Mouse (Mus musculus): Measurements from ENCODE around the gene Nmi. TPM values are rescaled to one million over a fixed set of nuclear protein-coding genes. Genes with fewer than 3 reads are reported as not detected.

The Nmi gene
- polyA plus RNA-seq, 1 experiment = 3.2 TPM

DNA sequence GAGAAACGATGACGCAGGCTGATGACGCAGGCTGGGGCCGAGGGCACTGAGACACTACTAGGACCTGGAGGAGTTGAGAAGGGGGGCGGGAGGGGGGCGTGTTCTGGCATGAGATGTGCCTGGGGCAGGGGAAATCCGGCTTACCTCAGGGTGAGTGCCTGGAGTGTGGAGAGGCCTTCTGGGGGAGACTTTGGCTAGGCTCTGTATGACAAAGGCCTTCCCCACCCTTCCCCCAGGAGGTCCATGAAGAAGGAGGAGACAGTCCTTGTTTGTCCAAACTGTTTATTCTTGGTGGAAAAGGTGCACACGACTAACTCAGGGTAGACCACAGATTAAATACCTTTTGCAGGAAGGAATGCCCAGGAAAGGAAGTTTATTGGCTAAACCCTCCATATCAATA lies 28.2 kb upstream of the Nmi start:
- H3K36me3 ChIP-seq (ENCODE audit: control insufficient read depth, insufficient read depth) = no peaks in the 10 kb centered on the region
- H3K27me3 ChIP-seq (ENCODE audit: control insufficient read depth, insufficient read depth, insufficient read length) = no peaks in the 10 kb centered on the region
- no peaks in the 10 kb centered on the region for H3K79me2 ChIP-seq (ENCODE audit: control insufficient read depth, insufficient read depth)
- no peak overlapping the region for H3ac ChIP-seq (ENCODE audit: control insufficient read depth, insufficient read length)
- H3K4me2 ChIP-seq (ENCODE audit: low read depth) = no peak overlapping the region
- no peak for TF ChIP-seq E2F4 (IDR thresholded peaks at IDR 0.05; ENCODE audit: insufficient read depth)
- TF ChIP-seq MYOG (IDR thresholded peaks at IDR 0.05; ENCODE audit: control insufficient read depth in 1 of 3, insufficient read depth in 1 of 3, insufficient read length in 2 of 3, low read depth in 2 of 3) = no peak
- TF ChIP-seq MAX (IDR thresholded peaks at IDR 0.05; ENCODE audit: low read depth) = no peak
- no peak for TF ChIP-seq CEBPB (IDR thresholded peaks at IDR 0.05; ENCODE audit: insufficient read depth, poor library complexity, severe bottlenecking)
- no peak for TF ChIP-seq REST (IDR thresholded peaks at IDR 0.05; ENCODE audit: insufficient read depth, insufficient read length)
- TF ChIP-seq USF1 (IDR thresholded peaks at IDR 0.05; ENCODE audit: low read depth) = no peak
- no peak for TF ChIP-seq POLR2AphosphoS2 (IDR thresholded peaks at IDR 0.05; ENCODE audit: insufficient read length, low read depth)
- TF ChIP-seq MYOD1 (IDR thresholded peaks at IDR 0.05; ENCODE audit: control insufficient read depth in 1 of 3, insufficient read length in 2 of 3, low read depth in 2 of 3) = no peak
- TF ChIP-seq TCF3 (IDR thresholded peaks at IDR 0.05; ENCODE audit: insufficient read length, low read depth) = no peak
- TF ChIP-seq POLR2A (IDR thresholded peaks at IDR 0.05; ENCODE audit: insufficient read length, low read depth) = no peak
- no peak for TF ChIP-seq SRF (IDR thresholded peaks at IDR 0.05; ENCODE audit: control insufficient read depth, insufficient read length, low read depth)
- TF ChIP-seq TCF12 (IDR thresholded peaks at IDR 0.05; ENCODE audit: insufficient read depth, poor library complexity, severe bottlenecking) = no peak
- no peak overlapping the region for H3K4me3 ChIP-seq

DNA sequence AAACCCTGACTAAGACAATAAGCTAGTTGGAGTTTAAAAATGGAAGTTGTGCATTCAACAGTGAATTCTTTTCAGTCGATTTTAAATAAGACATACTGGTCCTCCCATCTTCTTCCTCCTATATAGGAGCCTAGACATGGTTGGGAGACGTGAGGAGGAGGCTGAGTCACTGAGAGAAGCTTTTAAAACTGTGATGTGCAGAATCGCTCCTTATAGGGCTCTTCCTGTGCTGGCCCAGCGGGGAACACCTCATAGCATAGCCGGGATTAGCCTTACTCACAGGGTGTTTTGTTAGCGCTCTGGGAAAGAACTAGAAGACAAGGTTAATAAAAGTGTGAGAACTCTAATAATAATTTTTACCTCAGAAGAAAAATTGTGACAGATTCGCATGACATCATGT lies 26.7 kb upstream of the Nmi start:
- Histone ChIP-seq H3ac (ENCODE audit: control insufficient read depth, insufficient read length) (no peak overlapping the region), H3K79me2 (ENCODE audit: control insufficient read depth, insufficient read depth) (no peaks in the 10 kb centered on the region), H3K4me2 (ENCODE audit: low read depth) (no peak overlapping the region), H3K36me3 (ENCODE audit: control insufficient read depth, insufficient read depth) (no peaks in the 10 kb centered on the region), H3K27me3 (ENCODE audit: control insufficient read depth, insufficient read depth, insufficient read length) (no peaks in the 10 kb centered on the region), H3K4me3 (no peak overlapping the region)
- TF ChIP-seq CEBPB (IDR thresholded peaks at IDR 0.05; ENCODE audit: insufficient read depth, poor library complexity, severe bottlenecking) (no peak), TCF12 (IDR thresholded peaks at IDR 0.05; ENCODE audit: insufficient read depth, poor library complexity, severe bottlenecking) (no peak), POLR2A (IDR thresholded peaks at IDR 0.05; ENCODE audit: insufficient read length, low read depth) (no peak), SRF (IDR thresholded peaks at IDR 0.05; ENCODE audit: control insufficient read depth, insufficient read length, low read depth) (no peak), MYOG (IDR thresholded peaks at IDR 0.05; ENCODE audit: control insufficient read depth in 1 of 3, insufficient read depth in 1 of 3, insufficient read length in 2 of 3, low read depth in 2 of 3) (no peak), E2F4 (IDR thresholded peaks at IDR 0.05; ENCODE audit: insufficient read depth) (no peak), MAX (IDR thresholded peaks at IDR 0.05; ENCODE audit: low read depth) (no peak), USF1 (IDR thresholded peaks at IDR 0.05; ENCODE audit: low read depth) (no peak), REST (IDR thresholded peaks at IDR 0.05; ENCODE audit: insufficient read depth, insufficient read length) (no peak), POLR2AphosphoS2 (IDR thresholded peaks at IDR 0.05; ENCODE audit: insufficient read length, low read depth) (no peak), TCF3 (IDR thresholded peaks at IDR 0.05; ENCODE audit: insufficient read length, low read depth) (no peak), MYOD1 (IDR thresholded peaks at IDR 0.05; ENCODE audit: control insufficient read depth in 1 of 3, insufficient read length in 2 of 3, low read depth in 2 of 3) (no peak)

DNA sequence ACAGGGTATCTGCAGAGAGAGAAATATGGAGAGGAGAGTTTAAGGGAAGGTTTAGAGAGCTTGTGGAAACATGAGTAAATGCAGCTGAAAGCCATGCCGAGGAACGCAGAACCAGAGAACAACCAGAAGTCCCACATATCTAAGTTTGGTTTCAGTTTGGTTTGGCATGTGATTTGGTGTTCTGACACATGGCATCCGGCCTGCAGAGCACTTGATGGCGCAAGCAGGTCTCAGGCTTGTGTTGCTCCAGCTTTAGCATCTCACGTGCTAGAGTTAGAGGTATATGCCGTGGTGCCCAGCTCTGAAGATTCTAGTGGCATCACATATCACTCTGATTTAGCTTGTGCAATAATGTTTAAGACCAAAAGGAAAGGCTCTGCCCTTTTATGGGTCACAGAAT lies 18.2 kb upstream of the Nmi start:
- H3ac ChIP-seq (ENCODE audit: control insufficient read depth, insufficient read length) = no peak overlapping the region
- TF ChIP-seq E2F4 (IDR thresholded peaks at IDR 0.05; ENCODE audit: insufficient read depth) (no peak), MYOD1 (IDR thresholded peaks at IDR 0.05; ENCODE audit: control insufficient read depth in 1 of 3, insufficient read length in 2 of 3, low read depth in 2 of 3) (no peak), TCF12 (IDR thresholded peaks at IDR 0.05; ENCODE audit: insufficient read depth, poor library complexity, severe bottlenecking) (no peak), REST (IDR thresholded peaks at IDR 0.05; ENCODE audit: insufficient read depth, insufficient read length) (no peak), POLR2A (IDR thresholded peaks at IDR 0.05; ENCODE audit: insufficient read length, low read depth) (no peak), CEBPB (IDR thresholded peaks at IDR 0.05; ENCODE audit: insufficient read depth, poor library complexity, severe bottlenecking) (no peak), SRF (IDR thresholded peaks at IDR 0.05; ENCODE audit: control insufficient read depth, insufficient read length, low read depth) (no peak), POLR2AphosphoS2 (IDR thresholded peaks at IDR 0.05; ENCODE audit: insufficient read length, low read depth) (no peak), MAX (IDR thresholded peaks at IDR 0.05; ENCODE audit: low read depth) (no peak), MYOG (IDR thresholded peaks at IDR 0.05; ENCODE audit: control insufficient read depth in 1 of 3, insufficient read depth in 1 of 3, insufficient read length in 2 of 3, low read depth in 2 of 3) (no peak), TCF3 (IDR thresholded peaks at IDR 0.05; ENCODE audit: insufficient read length, low read depth) (no peak)
- H3K27me3 ChIP-seq (ENCODE audit: control insufficient read depth, insufficient read depth, insufficient read length) = peaks cover 12% of the 10 kb centered on the region
- H3K79me2 ChIP-seq (ENCODE audit: control insufficient read depth, insufficient read depth) = no peaks in the 10 kb centered on the region
- H3K36me3 ChIP-seq (ENCODE audit: control insufficient read depth, insufficient read depth) = no peaks in the 10 kb centered on the region
- H3K4me2 ChIP-seq (ENCODE audit: low read depth) = no peak overlapping the region
- H3K4me3 ChIP-seq = no peak overlapping the region

DNA sequence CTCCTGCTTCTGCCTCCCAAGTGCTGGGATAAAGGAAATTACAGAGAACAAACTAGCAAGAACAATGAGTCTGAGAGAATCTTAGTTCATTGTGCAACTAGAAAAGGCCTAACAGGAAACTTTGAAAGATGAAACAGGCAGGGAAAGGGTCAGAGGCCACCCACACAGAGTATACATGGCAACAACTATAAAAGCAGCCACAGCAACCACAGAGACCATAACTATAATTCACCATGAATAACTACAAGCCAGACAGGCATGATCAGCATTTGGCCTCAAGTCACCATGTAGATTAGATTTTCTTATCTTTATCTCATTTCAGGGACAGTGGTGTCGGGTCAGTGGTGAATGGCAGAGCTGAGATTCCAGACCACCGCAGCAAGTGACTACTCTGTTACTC lies 16.3 kb upstream of the Nmi start:
- Histone ChIP-seq H3K4me2 (ENCODE audit: low read depth) (no peak overlapping the region), H3K79me2 (ENCODE audit: control insufficient read depth, insufficient read depth) (no peaks in the 10 kb centered on the region), H3K27me3 (ENCODE audit: control insufficient read depth, insufficient read depth, insufficient read length) (peaks cover 12% of the 10 kb centered on the region), H3K36me3 (ENCODE audit: control insufficient read depth, insufficient read depth) (no peaks in the 10 kb centered on the region), H3ac (ENCODE audit: control insufficient read depth, insufficient read length) (no peak overlapping the region), H3K4me3 (no peak overlapping the region)
- peak; percentile 76 for TF ChIP-seq CEBPB (IDR thresholded peaks at IDR 0.05; ENCODE audit: insufficient read depth, poor library complexity, severe bottlenecking)
- TF ChIP-seq TCF12 (IDR thresholded peaks at IDR 0.05; ENCODE audit: insufficient read depth, poor library complexity, severe bottlenecking) = no peak
- no peak for TF ChIP-seq SRF (IDR thresholded peaks at IDR 0.05; ENCODE audit: control insufficient read depth, insufficient read length, low read depth)
- no peak for TF ChIP-seq POLR2AphosphoS2 (IDR thresholded peaks at IDR 0.05; ENCODE audit: insufficient read length, low read depth)
- TF ChIP-seq E2F4 (IDR thresholded peaks at IDR 0.05; ENCODE audit: insufficient read depth) = no peak
- no peak for TF ChIP-seq TCF3 (IDR thresholded peaks at IDR 0.05; ENCODE audit: insufficient read length, low read depth)

DNA sequence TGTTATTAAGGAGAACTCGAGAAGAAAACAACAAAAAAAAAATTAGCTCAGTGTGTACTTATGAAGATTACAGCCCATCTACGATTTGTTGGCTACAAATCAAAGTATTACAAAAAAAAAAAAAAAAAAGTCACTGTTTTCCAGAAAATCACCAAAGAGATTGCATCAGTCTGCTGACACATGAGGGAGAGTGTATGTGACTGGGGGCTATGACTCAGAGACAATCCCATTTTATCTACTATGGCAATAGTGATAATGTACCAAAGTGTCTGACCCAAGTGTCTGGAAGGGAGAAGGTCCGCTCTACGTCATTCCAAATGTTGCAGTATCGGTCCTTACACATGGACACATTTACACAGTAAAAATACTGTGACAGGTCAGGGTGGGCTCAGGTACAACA lies 13.4 kb upstream of the Nmi start:
- H3ac ChIP-seq (ENCODE audit: control insufficient read depth, insufficient read length) = no peak overlapping the region
- H3K36me3 ChIP-seq (ENCODE audit: control insufficient read depth, insufficient read depth) = no peaks in the 10 kb centered on the region
- TF ChIP-seq CEBPB (IDR thresholded peaks at IDR 0.05; ENCODE audit: insufficient read depth, poor library complexity, severe bottlenecking) = peak; percentile 88
- TF ChIP-seq TCF3 (IDR thresholded peaks at IDR 0.05; ENCODE audit: insufficient read length, low read depth) = no peak
- no peak for TF ChIP-seq POLR2AphosphoS2 (IDR thresholded peaks at IDR 0.05; ENCODE audit: insufficient read length, low read depth)
- TF ChIP-seq TCF12 (IDR thresholded peaks at IDR 0.05; ENCODE audit: insufficient read depth, poor library complexity, severe bottlenecking) = no peak
- TF ChIP-seq SRF (IDR thresholded peaks at IDR 0.05; ENCODE audit: control insufficient read depth, insufficient read length, low read depth) = no peak
- no peak for TF ChIP-seq MYOD1 (IDR thresholded peaks at IDR 0.05; ENCODE audit: control insufficient read depth in 1 of 3, insufficient read length in 2 of 3, low read depth in 2 of 3)
- no peak for TF ChIP-seq USF1 (IDR thresholded peaks at IDR 0.05; ENCODE audit: low read depth)
- TF ChIP-seq REST (IDR thresholded peaks at IDR 0.05; ENCODE audit: insufficient read depth, insufficient read length) = no peak
- no peak for TF ChIP-seq MAX (IDR thresholded peaks at IDR 0.05; ENCODE audit: low read depth)
- H3K27me3 ChIP-seq (ENCODE audit: control insufficient read depth, insufficient read depth, insufficient read length) = no peaks in the 10 kb centered on the region
- H3K79me2 ChIP-seq (ENCODE audit: control insufficient read depth, insufficient read depth) = no peaks in the 10 kb centered on the region
- no peak overlapping the region for H3K4me3 ChIP-seq
- H3K4me2 ChIP-seq (ENCODE audit: low read depth) = peak overlapping the region; percentile 65

Data from myocyte (in vitro differentiated cells).